Mouse (Mus musculus): Measurements from ENCODE around the gene Slc34a3.

GRCm38 (mm10) chr2:25228431-25228889 lies 5.7 kb downstream of the Slc34a3 start:
- TF ChIP-seq POLR2A (IDR thresholded peaks at IDR 0.05; ENCODE audit: borderline replicate concordance, extremely low read depth, low read depth, low read length) (0 out of 2 replicates have a peak, but pooled peaks have one; percentile 15), CTCF (IDR thresholded peaks at IDR 0.05; ENCODE audit: insufficient read depth, low read length) (peak; percentile 95)

Measured in lung, adult 2 months (tissue).